Mouse (Mus musculus) left cerebral cortex, postnatal 25 days (tissue): ENCODE results near the gene Pepd. TPM values are rescaled to one million over a fixed set of nuclear protein-coding genes. Genes with fewer than 3 reads are reported as not detected.

Experiments
- DNase-seq, 2 experiments: peaks; one replicate each; pipeline ENCODE4 v3.0.0; 2022; ENCODE audit warnings: low spot score in 2 of 2, mixed read lengths in 1 of 2
- intact Hi-C: fragments of 180-260 bp; cut with DNase I; formaldehyde crosslinking; loops from one replicate; pipeline ENCODE4 v1.15.1; 2025
- microRNA-seq, 2 experiments: library from miRNA; unstranded; fragments of <30 nt; microRNA quantifications; one replicate each; pipeline ENCODE4 v1.2.0; 2022
- total RNA-seq, 2 experiments: library from RNA; stranded (reverse); gene quantifications; 2 replicates each; pipeline ENCODE4 v1.2.3; 2021

Pepd gene
- total RNA-seq, 2 experiments from 2014 or later: 29.5 to 32.6 TPM

GRCm38 (mm10) chr7:35080843-35081338, 168.7 kb downstream of the Pepd start:
- intact Hi-C loops: no loop called here
- DNase-seq: no peak

GRCm38 (mm10) chr7:35081406-35082104, 169.4 kb downstream of the Pepd start:
- no peak for DNase-seq
- intact Hi-C loops: no loop called here

GRCm38 (mm10) chr7:35084565-35085360, 172.6 kb downstream of the Pepd start:
- intact Hi-C loops: no loop called here
- DNase-seq: no peak

- DNase-seq: peak; percentile 34 to 50
- intact Hi-C loops: no loop called here
Observed at GRCm38 (mm10) chr7:35086271-35086861, 174.2 kb downstream of the Pepd start.

- no peak for DNase-seq
- intact Hi-C loops: no loop called here
Observed at GRCm38 (mm10) chr7:35090550-35090949, 178.4 kb downstream of the Pepd start.

Small RNA genes lying within 50 kb of the gene (microRNA-seq; reads per million reads assigned to microRNA genes)
- gene Gm25033: 0 reads per million in 2 experiments

Other genes starting within 250 kb of the Pepd start
- gene Chst8, start 99.7 kb upstream of the Pepd start, total RNA-seq: 10 to 100 TPM; 15.7 to 27.5 TPM
- gene Cebpg, start 144.2 kb downstream of the Pepd start, total RNA-seq: 10 to 100 TPM; 31.3 to 34.8 TPM
- 10 to 100 TPM in 1 of 2 experiments, 1 to 10 TPM in 1; 8.7 to 10.1 TPM for gene Cebpa, start 206.9 kb downstream of the Pepd start, total RNA-seq